Mouse (Mus musculus) right cerebral cortex, postnatal 4 days (tissue): Measurements from ENCODE around the gene Tmem132d.

Experiments
- DNase-seq: peaks from one replicate; pipeline ENCODE4 v3.0.0-alpha.2; 2022

Gene Tmem132d

GRCm38 (mm10) chr5:128404223-128404622 lies 28.7 kb downstream of the Tmem132d start:
- no peak for DNase-seq

GRCm38 (mm10) chr5:128392372-128392771 lies 40.5 kb downstream of the Tmem132d start:
- no peak for DNase-seq

- no peak for DNase-seq
Observed at GRCm38 (mm10) chr5:128389665-128390064, 43.2 kb downstream of the Tmem132d start.

GRCm38 (mm10) chr5:128388358-128389141 lies 44.3 kb downstream of the Tmem132d start:
- no peak for DNase-seq

- no peak for DNase-seq
Observed at GRCm38 (mm10) chr5:128369814-128370213, 63.1 kb downstream of the Tmem132d start.

GRCm38 (mm10) chr5:128369111-128369510 lies 63.8 kb downstream of the Tmem132d start:
- no peak for DNase-seq

- no peak for DNase-seq
Observed at GRCm38 (mm10) chr5:128365261-128365985, 67.5 kb downstream of the Tmem132d start.

- no peak for DNase-seq
Observed at GRCm38 (mm10) chr5:128360946-128361675, 71.8 kb downstream of the Tmem132d start.

GRCm38 (mm10) chr5:128348835-128349234 lies 84.0 kb downstream of the Tmem132d start:
- no peak for DNase-seq

GRCm38 (mm10) chr5:128336841-128337240 lies 96.0 kb downstream of the Tmem132d start:
- DNase-seq = no peak

- DNase-seq = no peak
Observed at GRCm38 (mm10) chr5:128332766-128333165, 100.1 kb downstream of the Tmem132d start.

- no peak for DNase-seq
Observed at GRCm38 (mm10) chr5:128330351-128330750, 102.5 kb downstream of the Tmem132d start.

GRCm38 (mm10) chr5:128302387-128302786 lies 130.5 kb downstream of the Tmem132d start:
- no peak for DNase-seq

GRCm38 (mm10) chr5:128291191-128291590 lies 141.7 kb downstream of the Tmem132d start:
- no peak for DNase-seq

- DNase-seq = no peak
Observed at GRCm38 (mm10) chr5:128273255-128273654, 159.6 kb downstream of the Tmem132d start.

GRCm38 (mm10) chr5:128267366-128267765 lies 165.5 kb downstream of the Tmem132d start:
- DNase-seq = no peak

GRCm38 (mm10) chr5:128244219-128244618 lies 188.7 kb downstream of the Tmem132d start:
- no peak for DNase-seq

- no peak for DNase-seq
Observed at GRCm38 (mm10) chr5:128236638-128237335, 196.1 kb downstream of the Tmem132d start.

GRCm38 (mm10) chr5:128235611-128236010 lies 197.3 kb downstream of the Tmem132d start:
- DNase-seq = no peak

GRCm38 (mm10) chr5:128233101-128233500 lies 199.8 kb downstream of the Tmem132d start:
- DNase-seq = no peak

GRCm38 (mm10) chr5:128218281-128218680 lies 214.6 kb downstream of the Tmem132d start:
- no peak for DNase-seq

- no peak for DNase-seq
Observed at GRCm38 (mm10) chr5:128211125-128211524, 221.8 kb downstream of the Tmem132d start.

- no peak for DNase-seq
Observed at GRCm38 (mm10) chr5:128205716-128206115, 227.2 kb downstream of the Tmem132d start.
